Mouse (Mus musculus) thymus, postnatal 0 days (tissue): ENCODE measurements around the gene Pdzrn3. TPM values are rescaled to one million over a fixed set of nuclear protein-coding genes. Genes with fewer than 3 reads are reported as not detected.

Experiments
- DNase-seq: peaks from one replicate; pipeline ENCODE4 v3.0.0-alpha.2; 2015; ENCODE audit warnings: low spot score
- polyA plus RNA-seq: library from polyadenylated mRNA; unstranded; fragments of >200 nt; fragmentation: Nextera tagmentation; extraction: Ambion mirVana; gene quantifications from 2 replicates; pipeline ENCODE4 v1.2.1, GENCODE M21; 2015

Gene Pdzrn3
- polyA plus RNA-seq, 1 experiment from 2014 or later: 0.73 TPM

DNA sequence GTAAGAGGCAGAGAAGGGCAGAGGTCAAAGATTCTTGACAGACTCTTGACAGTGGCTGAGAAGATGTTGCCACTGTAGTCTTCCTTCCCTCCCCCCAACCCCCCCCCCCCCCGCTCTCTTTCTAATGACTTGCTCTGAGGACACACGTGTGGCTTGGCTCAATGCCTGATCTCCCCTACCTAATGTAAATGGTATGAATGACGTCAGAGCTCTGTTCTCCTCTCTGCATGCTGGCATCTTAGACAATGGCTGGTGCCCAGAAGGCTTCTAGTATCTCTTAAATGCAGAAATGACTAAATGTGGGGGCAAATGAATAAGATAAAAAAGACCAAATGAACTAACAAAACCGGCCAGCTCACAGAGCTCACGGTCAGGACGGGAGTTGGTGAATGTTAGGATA is 49.2 kb downstream of the Pdzrn3 start:
- DNase-seq: no peak

DNA sequence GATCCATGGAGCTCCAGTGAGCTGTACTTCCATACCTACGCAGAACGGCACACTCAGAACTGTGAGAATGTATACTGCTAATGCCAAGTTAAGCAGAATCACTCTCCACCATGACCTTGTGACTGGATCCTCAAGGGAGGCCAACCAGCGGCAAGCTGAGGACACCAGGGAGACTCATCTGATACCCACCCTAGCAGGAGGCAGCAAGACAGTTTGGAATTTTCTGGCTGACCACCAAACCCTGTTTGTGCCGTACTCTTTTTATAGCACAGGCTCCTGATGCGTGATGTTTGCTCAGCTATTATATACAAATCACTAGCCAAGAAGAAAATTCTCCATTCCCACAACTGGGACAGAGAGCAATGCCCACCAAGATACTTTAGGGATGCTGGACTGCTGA is 50.0 kb downstream of the Pdzrn3 start:
- DNase-seq: no peak

DNA sequence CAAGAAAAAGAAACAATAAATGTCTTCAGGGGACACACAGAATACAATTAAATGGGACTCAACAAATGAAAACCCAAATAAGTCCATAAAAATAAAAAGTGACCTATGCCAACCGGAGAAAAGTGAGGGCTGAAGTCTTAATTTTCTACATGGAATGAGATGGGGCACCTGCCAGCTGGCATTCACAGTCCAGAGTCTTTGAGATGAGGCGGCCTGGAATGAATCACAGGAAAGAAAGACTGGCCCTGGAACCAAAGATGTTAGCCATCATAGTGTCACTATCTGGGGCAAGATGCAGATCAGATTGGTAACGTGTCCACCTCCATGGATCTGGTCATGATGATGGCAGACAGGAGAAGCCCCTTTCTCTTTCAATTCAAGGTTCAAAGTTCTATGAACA is 50.5 kb downstream of the Pdzrn3 start:
- DNase-seq: no peak

DNA sequence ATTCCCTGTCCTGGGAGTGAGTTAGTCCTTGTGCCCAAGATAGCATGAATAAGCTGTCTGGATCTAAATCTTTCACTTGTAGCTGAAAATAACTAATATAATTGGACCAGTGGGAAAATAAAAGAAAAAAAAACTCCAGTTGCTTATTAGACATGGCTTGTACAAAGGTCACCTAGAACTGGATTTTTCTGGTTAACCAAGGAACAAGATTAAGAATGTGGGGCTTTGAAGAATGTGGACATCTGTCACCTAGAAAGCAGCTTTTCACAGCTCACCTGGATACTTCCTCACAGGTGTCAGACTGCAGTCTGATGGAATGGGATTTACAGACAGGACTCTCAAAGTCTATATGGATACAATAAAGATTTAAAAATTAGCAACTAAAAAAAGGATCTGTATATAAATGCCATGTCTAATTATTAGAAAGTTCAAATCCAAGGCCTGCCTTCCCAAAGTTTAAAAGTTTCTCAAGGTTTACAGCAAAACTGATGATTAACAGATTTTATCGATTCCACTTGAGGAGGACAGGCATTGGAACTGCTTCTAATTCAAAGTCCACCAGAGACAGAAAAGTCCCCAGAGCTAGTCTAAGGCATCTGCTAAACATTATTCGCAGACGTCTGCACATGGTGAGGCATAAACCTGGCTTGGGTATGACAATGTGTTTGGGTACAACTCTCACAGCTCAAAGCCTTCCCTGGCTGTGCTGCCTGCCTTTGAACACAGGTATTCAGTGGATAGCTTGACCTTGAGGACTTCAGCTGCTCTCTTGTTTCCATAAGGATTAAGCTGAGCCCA is 51.7 kb downstream of the Pdzrn3 start:
- DNase-seq: no peak

DNA sequence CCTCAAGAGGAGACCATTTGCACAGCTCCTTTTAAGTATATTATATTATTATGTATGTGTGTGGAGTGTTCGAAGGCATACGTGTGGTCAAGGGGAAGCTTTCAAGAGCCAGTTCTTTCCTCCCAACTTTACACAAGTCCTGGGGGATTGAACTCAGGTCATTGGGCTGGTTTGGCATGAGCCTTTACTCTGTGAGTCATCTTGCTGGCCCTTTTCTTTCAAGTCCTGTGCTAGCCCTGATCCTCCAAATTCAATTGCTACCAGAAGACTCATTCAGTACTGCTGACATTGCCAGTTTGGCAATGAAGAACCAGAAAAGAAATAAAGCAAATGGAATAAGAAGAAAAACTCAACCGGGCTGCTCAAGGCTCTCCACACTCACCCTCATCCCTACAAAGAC is 55.1 kb downstream of the Pdzrn3 start:
- DNase-seq: no peak

DNA sequence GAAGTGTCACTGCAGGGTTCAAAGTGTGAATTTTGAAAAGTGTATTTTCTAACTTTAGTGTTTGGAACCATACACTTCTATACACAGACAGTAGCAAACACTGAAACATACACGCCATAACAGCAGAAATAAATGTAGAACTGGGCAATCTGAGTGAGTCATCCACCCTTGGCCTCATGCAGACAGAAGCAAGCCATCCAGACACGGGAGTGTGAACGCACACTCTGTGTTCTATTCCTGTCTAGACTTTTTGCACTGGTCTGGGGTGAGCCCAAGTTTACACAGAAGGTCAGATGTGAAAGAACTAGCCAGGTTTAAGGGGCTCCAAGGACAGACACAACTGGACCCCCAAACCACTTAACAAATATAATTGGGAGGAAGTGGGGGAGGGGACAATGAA is 57.3 kb downstream of the Pdzrn3 start:
- no peak for DNase-seq

DNA sequence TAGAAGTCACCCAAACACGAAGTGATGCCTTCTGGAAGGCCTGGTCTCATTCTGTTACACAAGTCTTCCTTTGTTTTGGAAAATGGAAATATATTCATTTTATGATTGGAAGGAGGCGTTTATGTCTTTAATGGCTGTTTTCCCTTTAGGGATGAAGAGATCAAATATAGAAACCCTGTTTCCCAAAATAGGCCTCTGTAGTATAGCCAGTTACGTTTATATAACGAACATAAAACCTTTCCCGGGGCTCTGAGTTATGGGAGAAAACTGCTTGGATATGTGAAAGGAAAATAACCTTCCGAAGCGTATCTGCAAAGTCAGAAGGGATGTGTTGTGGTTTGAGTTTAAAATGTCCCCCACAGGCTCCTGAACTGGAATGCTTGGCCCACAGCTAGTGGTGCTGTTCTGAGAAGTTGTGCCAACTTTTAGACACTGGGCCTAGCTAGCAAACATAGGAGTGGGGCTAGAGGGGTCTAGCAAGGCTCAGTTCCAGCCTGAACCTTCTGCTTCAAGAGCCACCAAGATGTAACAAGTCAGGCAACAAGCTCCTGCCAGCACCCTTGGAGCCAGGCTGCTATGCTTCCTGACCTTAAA is 58.2 kb downstream of the Pdzrn3 start:
- DNase-seq: no peak

DNA sequence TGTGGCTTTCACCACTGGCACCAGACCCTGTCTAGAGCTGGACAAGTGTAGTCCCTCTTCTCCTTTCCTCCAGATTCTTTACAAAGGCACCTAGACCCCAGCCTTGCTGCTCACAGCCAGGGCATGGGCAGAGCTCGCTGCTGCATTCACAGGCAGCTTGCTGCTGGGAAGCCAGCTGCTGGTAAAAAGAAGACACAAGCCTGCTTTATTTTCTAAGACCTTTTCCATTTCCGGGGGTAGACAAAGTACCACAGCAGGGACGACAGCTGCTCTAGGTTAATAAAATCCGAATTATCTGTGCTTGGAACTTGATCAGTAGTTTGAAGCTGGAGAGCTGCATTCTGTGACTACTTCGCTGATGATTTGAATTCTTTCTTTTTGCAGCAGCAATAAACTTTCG is 59.2 kb downstream of the Pdzrn3 start:
- DNase-seq: no peak

DNA sequence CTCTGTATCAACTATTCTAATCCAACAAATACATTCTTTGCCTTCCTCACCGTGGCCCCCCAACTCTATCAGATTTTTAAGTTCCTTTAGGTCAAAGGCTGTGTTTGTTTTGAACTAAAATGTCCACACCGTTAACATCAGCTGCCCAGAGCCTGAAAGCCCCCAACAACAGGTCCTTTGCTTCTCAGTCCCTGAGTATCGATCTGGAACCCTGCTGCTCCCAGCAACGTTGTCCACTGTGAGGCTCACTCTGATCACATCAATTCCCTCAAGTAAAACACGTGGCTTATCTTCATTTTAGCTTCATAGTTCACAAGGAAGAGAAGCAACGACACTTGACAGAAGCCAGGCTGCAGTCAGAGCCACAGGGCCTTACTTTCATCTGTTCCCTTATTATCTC is 66.3 kb downstream of the Pdzrn3 start:
- no peak for DNase-seq

DNA sequence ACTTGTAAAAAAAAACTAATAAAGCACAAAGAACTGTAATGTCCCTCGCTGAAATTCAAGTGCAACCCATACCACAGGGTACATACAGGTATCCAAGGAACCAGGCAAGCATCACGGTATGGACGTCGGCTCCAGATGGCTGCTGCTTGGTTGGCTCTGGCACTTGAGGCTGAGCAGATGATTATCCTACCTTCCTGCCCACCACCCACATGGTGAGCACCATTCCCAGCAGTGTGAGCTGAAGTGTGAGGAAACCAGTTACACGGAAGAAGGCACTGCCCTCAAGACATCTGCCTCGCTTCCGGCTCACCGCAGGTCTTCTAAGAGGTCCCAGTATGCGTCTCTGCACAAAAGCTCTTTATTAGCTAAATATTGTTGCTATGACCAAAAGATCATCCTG is 67.2 kb downstream of the Pdzrn3 start:
- no peak for DNase-seq

DNA sequence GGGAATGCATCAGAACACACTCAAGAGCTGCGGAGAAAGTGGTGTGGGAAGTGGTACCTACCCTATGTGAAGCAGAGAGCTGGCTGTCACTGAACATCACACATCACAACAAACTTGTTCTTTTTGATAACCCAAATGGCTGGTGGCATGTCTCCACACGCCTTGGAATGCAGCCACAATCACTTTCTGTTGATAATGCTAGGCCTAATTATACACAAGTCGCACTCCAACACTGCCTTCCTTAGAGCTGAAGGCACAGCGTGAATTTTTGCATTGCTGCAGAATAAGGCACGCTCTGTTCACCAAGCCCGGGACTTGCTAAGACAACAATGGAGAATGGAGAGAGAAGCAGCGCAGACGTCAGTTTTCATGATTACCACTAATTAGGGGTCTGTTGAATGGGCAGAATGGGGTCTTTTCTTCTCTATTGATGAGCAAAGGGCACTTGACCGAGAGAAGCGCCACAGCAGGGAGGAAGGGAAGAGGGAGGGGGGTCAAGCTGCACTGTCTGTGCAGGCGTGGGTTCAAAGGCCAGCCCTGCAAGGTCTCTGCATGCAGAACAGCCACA is 69.6 kb downstream of the Pdzrn3 start:
- DNase-seq: no peak

DNA sequence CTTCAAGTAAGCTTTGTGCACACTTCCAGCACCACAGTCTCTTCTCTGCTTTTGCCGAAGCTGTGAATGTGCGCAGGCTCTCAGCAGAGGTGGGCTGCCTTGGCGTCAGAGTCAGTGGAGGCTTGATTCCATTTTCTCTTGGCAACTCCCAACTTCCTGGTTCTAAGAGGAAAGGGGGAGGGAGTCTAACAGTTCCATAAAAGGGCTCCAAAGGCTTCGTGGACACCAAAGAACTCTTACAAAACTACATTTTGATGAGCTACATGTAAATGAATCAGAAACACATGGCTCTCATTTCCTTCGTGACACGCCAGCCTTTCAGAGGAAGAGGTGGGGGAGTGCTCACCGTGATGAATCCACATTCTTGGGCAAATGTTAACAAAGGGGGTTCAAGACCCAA is 70.9 kb downstream of the Pdzrn3 start:
- DNase-seq: no peak

DNA sequence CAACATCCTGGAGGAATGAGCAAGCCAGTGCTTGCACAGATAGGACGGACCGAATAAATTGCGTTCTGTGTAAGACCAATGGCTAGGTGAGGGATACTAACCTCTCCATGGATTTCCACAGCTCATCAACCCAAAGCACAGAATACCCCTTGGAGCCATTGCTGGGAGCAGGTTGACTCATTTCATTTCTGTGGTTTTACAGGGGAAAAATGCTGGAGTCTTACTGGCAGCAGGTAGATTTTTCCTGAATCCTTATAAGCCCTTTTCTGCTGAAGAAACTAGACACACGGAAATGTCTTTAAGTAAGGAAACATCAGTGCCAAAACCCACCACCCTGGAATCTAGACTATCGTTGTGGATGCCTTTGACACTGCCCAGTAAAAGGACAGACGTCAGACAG is 72.2 kb downstream of the Pdzrn3 start:
- DNase-seq: no peak

DNA sequence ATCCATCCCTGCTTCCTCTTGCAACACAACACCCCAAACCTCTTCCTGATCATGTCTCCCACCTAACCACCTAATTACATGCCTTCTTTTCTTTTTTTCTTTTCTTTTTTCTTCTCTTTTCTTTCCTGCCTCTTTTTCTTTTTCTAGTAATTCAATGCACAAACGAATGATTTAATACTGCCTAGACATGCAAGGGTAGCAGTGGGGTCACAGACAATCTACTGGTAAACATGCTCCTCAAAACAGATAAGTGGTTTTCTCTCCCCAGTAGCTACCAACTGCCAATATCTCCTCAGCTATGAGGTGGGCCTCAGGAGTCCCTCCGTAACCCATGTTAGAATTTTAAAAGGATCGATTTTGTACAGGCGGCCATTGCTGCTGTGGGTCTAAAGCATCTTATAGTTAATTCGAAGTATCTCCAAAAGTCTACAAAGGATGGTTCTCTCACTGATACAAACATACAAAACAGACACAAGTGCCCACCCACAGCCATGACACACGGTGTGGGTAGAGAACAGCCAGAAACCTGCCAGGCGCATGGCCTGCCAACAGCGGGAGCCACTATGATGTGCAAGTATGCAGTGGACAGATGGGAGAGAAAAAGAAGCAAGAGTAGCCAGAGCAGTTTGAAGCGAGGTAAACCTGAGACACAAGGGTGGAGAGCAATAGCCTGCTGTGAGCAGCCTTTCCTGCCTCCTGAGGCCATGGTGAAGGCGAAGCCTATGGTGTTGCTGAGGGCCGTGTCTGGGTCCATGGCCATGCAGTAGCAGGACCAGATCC is 73.5 kb downstream of the Pdzrn3 start:
- DNase-seq: no peak

DNA sequence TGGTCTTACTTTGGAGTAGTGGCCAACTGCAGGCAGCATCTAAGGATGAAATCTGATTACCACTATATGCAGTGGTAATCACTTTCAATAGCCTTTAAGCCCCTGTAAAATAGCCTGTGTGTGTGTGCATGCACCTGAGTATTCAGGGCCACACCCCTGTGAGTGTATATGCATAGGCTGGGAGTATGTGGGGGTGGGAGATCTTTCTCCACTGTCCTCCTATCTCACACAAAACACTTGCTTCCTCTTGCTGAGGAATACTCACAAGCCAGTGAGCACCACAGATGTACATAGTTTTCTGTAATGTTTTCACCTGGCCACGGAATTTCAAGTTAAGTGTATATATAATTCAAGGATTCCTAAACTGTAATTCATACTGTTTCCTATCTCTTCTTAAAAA is 74.2 kb downstream of the Pdzrn3 start:
- DNase-seq: no peak

DNA sequence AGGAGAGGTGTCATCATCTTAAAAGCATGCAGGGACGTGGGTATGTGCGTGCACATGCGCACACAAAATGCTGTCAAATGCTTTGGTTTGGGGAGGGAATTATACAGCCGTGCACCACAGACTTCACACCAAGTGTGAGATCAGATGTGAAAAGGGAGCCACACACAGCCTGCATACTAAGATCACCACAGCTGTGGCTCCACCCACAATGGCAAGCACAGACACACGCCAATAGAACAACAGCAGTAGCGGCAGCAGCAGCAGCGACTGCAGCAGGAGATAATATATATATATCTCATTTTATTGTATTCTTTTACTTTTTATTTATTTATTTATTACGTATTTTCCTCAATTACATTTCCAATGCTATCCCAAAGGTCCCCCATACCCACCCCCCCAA is 76.5 kb downstream of the Pdzrn3 start:
- no peak for DNase-seq

DNA sequence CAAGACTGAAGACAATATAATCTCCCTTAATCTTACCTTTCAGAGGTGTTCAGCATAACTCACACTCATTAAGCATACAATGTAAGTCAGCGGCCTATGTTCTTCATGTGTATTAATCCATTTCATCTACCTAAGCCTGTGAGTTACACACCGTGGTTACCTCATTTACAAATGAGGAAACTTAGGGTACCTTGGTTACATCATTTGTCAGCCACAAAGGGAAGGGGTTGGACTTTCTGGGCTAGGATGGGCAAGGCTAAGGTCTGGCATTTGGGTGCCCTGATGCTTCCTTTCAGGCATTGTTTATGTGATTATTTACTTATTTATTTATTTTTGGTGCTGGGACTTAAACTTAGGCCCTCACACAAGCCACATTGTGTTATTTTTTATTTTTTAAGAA is 78.3 kb downstream of the Pdzrn3 start:
- no peak for DNase-seq

DNA sequence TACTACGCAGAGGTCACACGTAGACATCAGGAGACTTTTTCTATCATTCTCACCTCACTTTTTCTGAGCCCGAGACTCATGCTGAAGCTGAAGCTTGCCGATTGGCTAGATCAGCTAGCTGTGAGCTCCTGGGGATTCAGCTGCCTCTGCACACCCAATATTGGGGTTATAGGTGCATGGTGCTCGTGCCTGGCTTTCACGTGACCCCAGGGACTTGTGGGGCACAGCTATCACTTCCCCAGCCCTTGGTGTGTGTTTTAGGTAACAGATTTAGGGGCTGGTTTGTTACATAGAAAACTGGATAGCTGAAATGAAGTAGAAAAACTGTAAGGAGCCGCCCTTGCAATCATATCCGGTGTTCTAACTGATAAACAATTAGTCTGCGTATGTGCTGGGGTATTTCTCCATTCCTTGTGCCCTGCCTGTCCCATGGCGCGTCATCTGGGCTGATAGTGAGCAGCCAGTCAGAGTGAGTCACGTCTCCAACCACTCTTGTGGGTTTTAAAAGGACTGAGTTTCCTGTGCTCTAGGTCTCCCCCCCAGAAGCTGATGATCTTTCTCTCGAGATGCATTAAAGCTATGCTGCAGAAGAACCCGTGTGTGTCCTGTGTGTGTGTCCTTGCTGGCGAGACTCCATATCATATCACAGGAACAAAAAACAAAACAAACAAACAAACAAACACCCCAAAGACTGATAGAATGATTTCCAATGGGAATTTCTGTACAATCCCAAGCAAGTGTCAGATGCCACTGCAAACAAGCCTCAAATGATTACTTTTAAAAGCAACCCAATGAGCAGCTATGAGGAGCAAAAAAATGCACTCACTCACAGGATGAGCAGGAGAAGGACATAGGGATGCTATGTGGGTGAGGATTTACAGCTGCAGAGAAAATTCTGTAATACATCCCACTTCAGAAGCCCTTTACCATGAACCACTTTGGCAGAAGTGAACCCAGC is 79.9 kb downstream of the Pdzrn3 start:
- DNase-seq: no peak

DNA sequence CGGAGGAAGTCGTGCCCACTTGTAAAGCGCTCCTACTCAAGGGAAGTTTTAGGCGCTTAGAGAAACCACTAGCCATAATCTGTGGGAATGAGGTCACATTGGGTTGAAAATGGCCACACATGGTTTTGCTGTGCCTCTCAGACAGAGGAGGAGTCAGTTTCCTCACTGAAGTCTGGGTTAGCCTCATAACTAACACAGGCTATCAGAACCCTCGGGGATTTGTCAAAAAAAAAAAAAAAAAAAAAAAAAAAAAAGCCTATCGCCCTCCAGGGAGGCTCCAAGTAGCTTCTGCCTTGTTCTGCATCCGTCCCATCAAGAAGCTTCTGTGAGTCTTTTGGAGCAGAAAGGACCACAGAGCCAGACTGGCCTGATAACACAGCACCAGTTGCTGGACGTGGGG is 80.7 kb downstream of the Pdzrn3 start:
- no peak for DNase-seq

DNA sequence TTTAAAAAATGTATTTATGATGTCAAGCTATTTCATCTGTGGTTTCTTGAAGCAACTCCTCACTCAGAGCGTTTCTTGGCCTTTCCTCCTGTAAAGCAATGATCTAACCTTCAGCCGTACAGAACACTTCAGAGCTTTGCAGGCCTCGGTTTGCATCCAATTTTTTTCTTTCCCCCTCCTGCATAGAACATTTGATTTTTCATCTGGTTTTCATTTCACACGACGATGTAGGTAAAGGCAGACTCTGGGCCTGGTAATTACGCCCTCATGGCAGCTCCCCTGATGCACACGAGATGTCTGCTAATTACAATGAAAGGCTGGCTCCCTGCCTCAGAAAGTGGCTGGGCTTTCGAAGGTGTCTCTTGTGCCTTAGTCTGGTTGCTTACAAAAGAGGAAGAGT is 81.4 kb downstream of the Pdzrn3 start:
- DNase-seq: no peak

DNA sequence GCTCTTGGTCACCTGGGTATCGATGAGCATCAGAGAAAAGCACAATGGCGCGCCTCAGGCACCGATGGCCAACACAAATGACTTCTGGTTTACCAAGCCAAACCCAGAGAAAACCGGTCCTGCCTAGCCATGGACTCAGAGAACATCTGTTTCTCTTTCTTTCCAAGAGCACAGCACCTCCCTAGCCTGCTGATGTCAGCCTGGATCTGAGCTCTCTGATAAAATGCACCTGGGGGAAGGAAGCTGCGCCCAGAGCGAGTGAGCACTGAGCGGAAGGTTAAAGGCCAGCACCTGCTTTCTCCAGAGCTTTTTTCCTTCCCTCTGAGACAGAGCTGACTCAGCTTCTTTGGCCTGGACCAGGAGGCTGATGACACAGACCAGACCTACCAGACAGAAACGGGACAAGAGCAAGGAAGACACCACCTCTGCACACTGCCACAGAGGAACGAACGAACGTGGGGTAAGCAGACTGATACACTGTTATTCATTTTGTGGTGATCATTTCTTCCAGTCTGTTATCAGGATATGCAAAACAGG is 84.6 kb downstream of the Pdzrn3 start:
- no peak for DNase-seq
